Mouse (Mus musculus) forebrain, embryonic 13.5 days (tissue): Measurements from ENCODE around the gene S100a3. TPM values are rescaled to one million over a fixed set of nuclear protein-coding genes. Genes with fewer than 3 reads are reported as not detected.

ENCODE experiments used
- ATAC-seq: fragments of 200-750 bp; cut with Nextera tagmentation; 2 replicates; pipeline ENCODE4 v1.8.0; 2017
- H3K27ac ChIP-seq: fragments of 300-500 bp; sonication (generic); 2 replicates; pipeline ENCODE4 v1.5.1; 2015; ENCODE audit warnings: inconsistent platforms, mild to moderate bottlenecking, moderate library complexity
- H3K27me3 ChIP-seq: fragments of 300-500 bp; sonication (generic); 2 replicates; pipeline ENCODE4 v1.6.1; 2015; ENCODE audit warnings: mild to moderate bottlenecking, inconsistent platforms
- H3K36me3 ChIP-seq: fragments of 300-500 bp; sonication (generic); 2 replicates; pipeline ENCODE4 v1.6.1; 2015; ENCODE audit warnings: mild to moderate bottlenecking, inconsistent platforms; ENCODE audit not compliant: poor library complexity, severe bottlenecking
- H3K4me1 ChIP-seq: fragments of 300-500 bp; sonication (generic); 2 replicates; pipeline ENCODE4 v1.6.1; 2015; ENCODE audit warnings: inconsistent platforms
- H3K4me2 ChIP-seq: fragments of 300-500 bp; sonication (generic); 2 replicates; pipeline ENCODE4 v1.6.1; 2015; ENCODE audit warnings: inconsistent platforms, mild to moderate bottlenecking, moderate library complexity
- H3K4me3 ChIP-seq: fragments of 300-500 bp; sonication (generic); 2 replicates; pipeline ENCODE4 v1.5.1; 2015; ENCODE audit warnings: mild to moderate bottlenecking, inconsistent platforms
- H3K9ac ChIP-seq: fragments of 300-500 bp; sonication (generic); 2 replicates; pipeline ENCODE4 v1.6.1; 2015; ENCODE audit warnings: mild to moderate bottlenecking, inconsistent platforms
- H3K9me3 ChIP-seq: fragments of 300-500 bp; sonication (generic); replicated peaks from 2 replicates; pipeline ENCODE4 v1.6.1; 2016; ENCODE audit warnings: inconsistent platforms
- WGBS: fragments of 180-500 bp; shearing (Covaris S2); methylation state at CpG from one replicate; pipeline ENCODE4 v1.1.7; 2015; 5-methylcytosine and 5-hydroxymethylcytosine counted together
- polyA plus RNA-seq: library from polyadenylated mRNA; unstranded; fragments of >200 nt; fragmentation: Nextera tagmentation; extraction: Ambion mirVana; gene quantifications from 2 replicates; pipeline ENCODE4 v1.2.1, GENCODE M21; 2015

Gene S100a3
- polyA plus RNA-seq, 1 experiment from 2014 or later, result not detected

DNA sequence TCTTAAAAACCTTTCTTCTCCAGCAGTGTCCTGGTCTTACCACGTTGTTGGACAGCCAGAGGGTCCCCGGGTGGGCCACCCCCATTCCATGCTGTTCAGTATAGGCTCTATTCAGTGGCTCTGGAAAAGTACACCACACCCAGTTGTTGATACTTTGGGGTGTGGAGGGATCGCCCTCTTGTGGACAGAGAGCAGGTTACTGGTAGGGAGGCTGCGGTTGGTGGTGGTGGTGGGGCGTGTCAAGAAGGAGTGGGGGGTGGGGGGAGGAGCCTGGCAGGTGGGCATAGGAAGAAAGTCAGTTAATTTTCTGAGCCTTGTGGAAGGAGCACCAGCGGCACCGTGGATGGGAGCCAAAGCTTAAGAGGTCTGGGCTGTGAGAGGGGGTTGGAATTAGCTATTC, 55.0 kb downstream of the S100a3 start:
- H3K9ac ChIP-seq, result no peak overlapping the region
- no peak overlapping the region for H3K4me2 ChIP-seq

DNA sequence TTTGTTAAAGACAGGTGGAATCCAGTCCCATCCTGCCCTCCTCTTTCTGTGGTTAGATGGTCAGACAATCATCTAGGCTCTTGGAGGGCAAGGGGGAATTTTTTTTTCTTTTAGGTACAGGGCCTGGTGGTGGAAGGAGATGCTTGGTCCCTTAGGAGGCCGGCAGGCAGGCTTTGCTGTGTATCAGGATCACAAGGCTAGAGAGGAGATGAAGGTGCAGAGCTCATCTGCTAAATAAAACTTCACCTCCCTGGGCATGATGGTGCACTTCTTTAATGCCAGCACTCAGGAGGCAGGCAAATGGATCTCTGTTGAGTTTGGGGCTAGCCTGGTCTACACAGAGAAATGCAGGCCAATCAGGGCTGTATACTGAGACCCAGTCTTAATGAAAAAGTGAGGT, 55.5 kb downstream of the S100a3 start:
- WGBS, result 74% methylated on average over 1 of the region's 1 CpGs

More for the DNA sequence above, 55.0 kb downstream of the S100a3 start:
- no peaks in the 10 kb centered on the region for H3K36me3 ChIP-seq
- peak; percentile 72 for ATAC-seq
- H3K9me3 ChIP-seq, result no peaks in the 10 kb centered on the region
- 7% methylated on average over 7 of the region's 7 CpGs for WGBS
- no peak overlapping the region for H3K4me3 ChIP-seq
- H3K27me3 ChIP-seq, result 0 out of 2 replicates have a peak, but pooled peaks cover 7% of the 10 kb centered on the region
- H3K4me1 ChIP-seq, result peaks cover 6% of the 10 kb centered on the region; the same call in 1 of the 2 replicates
- no peak overlapping the region for H3K27ac ChIP-seq

DNA sequence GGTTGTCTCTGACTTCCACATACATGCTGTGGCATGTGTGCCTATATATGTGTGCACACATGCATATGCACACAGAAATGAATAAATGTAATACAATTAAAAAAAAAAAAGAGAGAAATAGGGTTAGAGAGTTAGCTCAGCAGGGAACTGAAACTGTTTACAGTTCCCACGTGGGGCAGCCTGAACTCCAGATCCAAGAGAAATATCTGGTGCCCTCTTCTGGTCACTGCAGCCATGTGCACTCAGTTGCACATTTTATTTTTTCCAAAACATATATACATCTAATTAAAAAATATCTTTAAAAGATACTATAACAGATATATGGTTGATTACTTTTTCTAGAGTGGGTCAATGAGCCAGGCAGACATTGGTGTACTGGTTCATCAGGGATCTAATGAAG, 57.2 kb downstream of the S100a3 start:
- H3K27ac ChIP-seq, result no peak overlapping the region
- ATAC-seq, result no peak
- 14% methylated on average over 1 of the region's 1 CpGs for WGBS
- H3K9me3 ChIP-seq, result no peaks in the 10 kb centered on the region
- H3K9ac ChIP-seq, result no peak overlapping the region
- H3K4me1 ChIP-seq, result peaks cover 6% of the 10 kb centered on the region; the same call in 1 of the 2 replicates
- H3K4me2 ChIP-seq, result no peak overlapping the region
- H3K4me3 ChIP-seq, result no peak overlapping the region
- 0 out of 2 replicates have a peak, but pooled peaks cover 7% of the 10 kb centered on the region for H3K27me3 ChIP-seq
- no peaks in the 10 kb centered on the region for H3K36me3 ChIP-seq

More for the DNA sequence above, 55.5 kb downstream of the S100a3 start:
- H3K36me3 ChIP-seq, result no peaks in the 10 kb centered on the region
- H3K27ac ChIP-seq, result no peak overlapping the region
- H3K9me3 ChIP-seq, result no peaks in the 10 kb centered on the region
- no peak overlapping the region for H3K9ac ChIP-seq
- H3K4me1 ChIP-seq, result peaks cover 6% of the 10 kb centered on the region; the same call in 1 of the 2 replicates
- H3K27me3 ChIP-seq, result 0 out of 2 replicates have a peak, but pooled peaks cover 7% of the 10 kb centered on the region
- no peak for ATAC-seq
- H3K4me2 ChIP-seq, result no peak overlapping the region
- H3K4me3 ChIP-seq, result no peak overlapping the region

DNA sequence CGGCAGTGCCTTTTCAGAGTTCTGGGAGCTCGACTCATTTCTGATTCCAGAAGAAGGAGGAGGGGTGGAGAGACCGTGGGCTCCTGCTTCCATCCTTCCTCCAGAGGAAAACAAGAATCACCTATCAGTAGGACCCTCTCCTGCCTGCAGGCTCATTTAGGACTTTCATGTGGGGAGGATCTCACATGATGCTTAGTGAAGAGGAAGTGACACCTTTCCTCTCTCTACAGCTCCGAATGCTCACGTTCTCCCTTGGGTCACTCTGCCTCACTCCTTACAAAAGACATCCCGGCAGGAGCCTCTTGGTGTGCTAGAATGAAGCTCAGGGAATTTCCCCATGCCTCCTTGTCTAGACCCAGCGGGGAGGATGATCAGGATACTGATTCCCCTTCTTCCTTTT, 61.2 kb downstream of the S100a3 start:
- H3K27ac ChIP-seq, result no peak overlapping the region
- 64% methylated on average over 7 of the region's 7 CpGs for WGBS
- ATAC-seq, result no peak
- no peak overlapping the region for H3K4me3 ChIP-seq
- no peak overlapping the region for H3K4me2 ChIP-seq
- no peaks in the 10 kb centered on the region for H3K9me3 ChIP-seq
- peaks cover 26% of the 10 kb centered on the region for H3K4me1 ChIP-seq
- H3K27me3 ChIP-seq, result no peaks in the 10 kb centered on the region
- H3K9ac ChIP-seq, result no peak overlapping the region
- H3K36me3 ChIP-seq, result no peaks in the 10 kb centered on the region

DNA sequence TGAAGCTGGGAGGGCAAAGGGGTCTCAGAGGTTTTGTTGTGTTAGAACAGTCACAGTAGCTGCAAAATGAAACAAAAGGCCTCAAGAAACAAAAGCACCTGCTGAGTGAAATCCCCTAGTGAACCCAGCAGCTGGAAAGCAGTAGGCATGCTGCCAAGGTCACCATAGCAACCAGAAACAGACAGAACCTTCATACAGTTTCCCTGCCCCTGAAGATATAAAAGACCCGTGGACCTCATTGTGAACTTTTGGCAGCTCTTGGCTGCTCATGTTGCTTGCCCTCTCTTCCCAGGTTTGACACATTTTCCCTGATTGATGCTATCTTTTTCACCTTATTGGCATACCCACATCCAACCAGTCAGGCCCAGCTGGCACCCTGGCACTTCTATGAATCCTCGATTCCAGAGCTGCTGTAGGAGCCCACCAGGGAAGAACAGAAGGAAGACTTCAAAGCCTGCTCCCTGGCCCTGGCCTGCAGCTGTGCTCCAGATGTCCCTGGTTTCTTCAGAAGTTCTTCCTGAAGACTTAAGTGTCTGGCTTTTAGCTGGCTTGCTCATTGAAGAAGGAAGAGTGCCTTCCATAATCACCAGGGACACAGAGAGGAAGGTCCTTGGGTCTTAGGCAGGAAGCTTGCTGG, 63.2 kb downstream of the S100a3 start:
- 5% methylated on average over 2 of the region's 2 CpGs for WGBS
- no peaks in the 10 kb centered on the region for H3K9me3 ChIP-seq
- ATAC-seq, result peak; percentile 71; the same call in 1 of the 2 replicates
- no peaks in the 10 kb centered on the region for H3K36me3 ChIP-seq
- H3K9ac ChIP-seq, result no peak overlapping the region
- 0 out of 2 replicates have a peak overlapping the region, but pooled peaks have one; percentile 7 for H3K4me2 ChIP-seq
- H3K27me3 ChIP-seq, result no peaks in the 10 kb centered on the region
- H3K4me3 ChIP-seq, result no peak overlapping the region
- peaks cover 26% of the 10 kb centered on the region for H3K4me1 ChIP-seq
- peak overlapping the region; percentile 54 for H3K27ac ChIP-seq

DNA sequence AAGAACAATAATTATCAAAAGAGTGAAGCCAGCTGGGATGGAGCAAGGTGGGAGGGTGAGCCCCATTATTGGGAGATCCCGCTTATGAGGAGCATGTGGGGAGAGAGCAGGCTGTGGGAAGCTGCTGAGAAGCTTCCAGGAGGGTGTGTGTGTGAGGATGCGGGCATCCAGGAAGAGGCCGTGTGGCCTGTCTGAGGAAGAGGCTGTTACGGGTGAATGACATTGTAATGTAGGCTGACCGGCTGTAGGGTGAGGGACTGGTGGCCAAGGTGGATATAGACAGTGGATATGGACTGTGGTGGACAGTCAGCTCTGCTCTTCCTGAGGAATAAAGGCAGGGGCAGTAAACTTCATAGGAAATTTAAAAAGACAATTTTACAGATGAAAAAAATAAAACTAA, 65.1 kb downstream of the S100a3 start:
- no peak overlapping the region for H3K4me2 ChIP-seq
- H3K36me3 ChIP-seq, result no peaks in the 10 kb centered on the region
- H3K9me3 ChIP-seq, result no peaks in the 10 kb centered on the region
- 73% methylated on average over 5 of the region's 5 CpGs for WGBS
- ATAC-seq, result 0 out of 2 replicates have a peak, but pooled peaks have one; percentile 23
- peaks cover 26% of the 10 kb centered on the region for H3K4me1 ChIP-seq
- H3K9ac ChIP-seq, result no peak overlapping the region
- H3K27ac ChIP-seq, result no peak overlapping the region
- no peaks in the 10 kb centered on the region for H3K27me3 ChIP-seq
- no peak overlapping the region for H3K4me3 ChIP-seq

DNA sequence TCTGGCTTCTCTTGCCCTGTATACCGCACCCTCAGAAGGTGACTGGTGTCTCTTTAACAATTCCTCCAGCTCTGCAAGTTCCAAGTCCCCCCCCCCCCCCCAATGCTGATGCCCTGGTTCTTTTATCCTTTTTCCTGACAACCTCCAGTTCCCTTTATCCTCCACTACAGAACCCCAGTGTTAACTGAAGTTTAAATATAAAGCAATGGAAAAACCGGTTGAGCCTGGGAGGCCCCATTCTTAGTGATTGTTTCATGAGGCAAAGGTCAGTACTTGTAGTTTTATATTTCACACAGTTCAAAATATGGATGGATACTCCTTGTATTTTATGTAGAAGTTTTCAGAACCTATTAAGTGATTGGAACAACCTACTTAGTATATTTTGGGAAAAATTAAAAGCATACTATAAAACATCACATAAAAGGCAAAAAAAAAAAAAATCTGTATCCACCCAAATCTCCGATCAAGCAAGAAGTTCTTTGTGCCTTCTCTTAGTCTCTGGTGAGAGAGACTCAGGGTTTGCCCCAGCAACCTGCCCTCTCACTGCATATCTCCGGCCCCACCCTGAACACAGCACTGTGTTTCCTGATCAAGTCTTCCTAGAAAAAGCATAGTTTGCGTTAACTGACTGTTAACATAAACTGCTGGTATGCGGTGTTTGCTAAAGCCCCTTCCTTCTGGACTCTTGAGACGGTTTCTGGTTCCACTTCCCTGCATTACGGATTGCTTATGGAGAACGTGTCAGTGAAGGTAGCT, 66.1 kb downstream of the S100a3 start:
- H3K4me3 ChIP-seq, result no peak overlapping the region
- peaks cover 26% of the 10 kb centered on the region for H3K4me1 ChIP-seq
- no peaks in the 10 kb centered on the region for H3K9me3 ChIP-seq
- H3K9ac ChIP-seq, result no peak overlapping the region
- H3K27ac ChIP-seq, result no peak overlapping the region
- 82% methylated on average over 9 of the region's 9 CpGs for WGBS
- no peaks in the 10 kb centered on the region for H3K27me3 ChIP-seq
- no peak for ATAC-seq
- H3K36me3 ChIP-seq, result no peaks in the 10 kb centered on the region
- no peak overlapping the region for H3K4me2 ChIP-seq

DNA sequence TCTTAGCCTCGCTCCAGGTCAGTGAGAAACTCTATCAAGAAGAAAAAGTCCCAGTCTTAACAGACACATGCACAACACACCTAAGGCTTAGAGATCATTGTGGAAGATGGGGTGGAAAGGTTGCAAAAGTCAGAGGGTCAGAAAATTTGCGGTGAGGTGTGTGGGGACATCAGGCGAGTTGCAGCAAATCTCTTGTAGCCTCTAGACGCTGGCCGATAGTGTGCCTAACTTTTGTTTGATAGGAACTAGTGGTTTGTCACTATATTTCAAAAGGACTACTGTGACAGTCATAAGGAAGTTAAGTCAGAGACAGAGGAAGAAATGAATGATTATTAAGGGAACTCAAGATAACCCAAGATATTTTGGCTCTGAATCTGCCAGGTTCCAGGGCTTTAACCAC, 67.0 kb downstream of the S100a3 start:
- Histone ChIP-seq H3K27me3 (no peaks in the 10 kb centered on the region), H3K4me2 (no peak overlapping the region), H3K36me3 (no peaks in the 10 kb centered on the region), H3K4me3 (no peak overlapping the region), H3K9me3 (no peaks in the 10 kb centered on the region), H3K27ac (no peak overlapping the region), H3K9ac (no peak overlapping the region), H3K4me1 (peaks cover 26% of the 10 kb centered on the region)
- WGBS, result 94% methylated on average over 5 of the region's 5 CpGs
- ATAC-seq, result no peak

DNA sequence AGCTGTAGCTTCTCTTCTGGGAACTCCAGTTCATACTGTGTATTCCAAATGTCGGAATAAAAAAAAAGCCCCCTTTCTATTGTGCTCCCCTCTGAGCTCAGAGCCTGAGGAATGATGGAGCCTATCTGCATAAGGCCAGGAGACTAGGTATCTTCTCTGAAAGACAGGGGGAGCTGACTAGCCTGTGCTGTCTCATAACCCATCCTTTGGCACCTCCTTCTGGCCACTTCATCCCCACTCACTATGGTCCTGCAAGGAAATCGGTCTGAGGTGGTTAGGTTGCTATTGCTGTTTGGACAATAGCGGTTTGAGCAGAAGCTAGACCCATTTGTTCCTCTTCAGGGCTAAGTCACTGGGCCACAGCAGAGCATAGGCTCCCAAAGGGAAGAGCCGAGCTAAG, 67.4 kb downstream of the S100a3 start:
- 69% methylated on average over 4 of the region's 4 CpGs for WGBS
- ATAC-seq, result no peak
- H3K9ac ChIP-seq, result no peak overlapping the region
- no peak overlapping the region for H3K4me2 ChIP-seq
- H3K4me1 ChIP-seq, result peaks cover 24% of the 10 kb centered on the region
- H3K9me3 ChIP-seq, result no peaks in the 10 kb centered on the region
- H3K4me3 ChIP-seq, result no peak overlapping the region
- no peak overlapping the region for H3K27ac ChIP-seq
- no peaks in the 10 kb centered on the region for H3K36me3 ChIP-seq
- no peaks in the 10 kb centered on the region for H3K27me3 ChIP-seq

DNA sequence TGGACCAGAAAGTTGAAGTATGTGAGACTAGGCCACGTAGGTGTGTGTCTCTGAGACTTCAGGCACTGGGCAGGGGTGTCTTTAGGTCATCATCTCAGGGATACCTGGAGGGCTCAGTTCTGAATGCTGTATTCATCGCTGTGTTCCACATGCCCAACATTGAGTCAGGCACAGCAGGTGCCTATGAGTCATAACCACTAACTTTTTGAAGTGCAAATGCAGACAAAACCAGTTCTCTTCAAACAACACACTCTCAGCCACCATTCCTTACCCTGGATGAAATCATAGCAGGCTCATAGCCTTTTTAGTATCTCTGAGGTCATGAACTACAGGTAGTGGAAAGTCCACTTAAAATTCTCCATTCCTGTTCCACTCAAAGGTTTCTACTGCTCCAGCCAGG, 68.9 kb downstream of the S100a3 start:
- no peaks in the 10 kb centered on the region for H3K27me3 ChIP-seq
- no peaks in the 10 kb centered on the region for H3K36me3 ChIP-seq
- H3K9me3 ChIP-seq, result no peaks in the 10 kb centered on the region
- WGBS, result 79% methylated on average over 2 of the region's 2 CpGs
- H3K4me2 ChIP-seq, result no peak overlapping the region
- no peak overlapping the region for H3K27ac ChIP-seq
- ATAC-seq, result no peak
- H3K9ac ChIP-seq, result no peak overlapping the region
- no peak overlapping the region for H3K4me3 ChIP-seq
- H3K4me1 ChIP-seq, result peaks cover 9% of the 10 kb centered on the region

DNA sequence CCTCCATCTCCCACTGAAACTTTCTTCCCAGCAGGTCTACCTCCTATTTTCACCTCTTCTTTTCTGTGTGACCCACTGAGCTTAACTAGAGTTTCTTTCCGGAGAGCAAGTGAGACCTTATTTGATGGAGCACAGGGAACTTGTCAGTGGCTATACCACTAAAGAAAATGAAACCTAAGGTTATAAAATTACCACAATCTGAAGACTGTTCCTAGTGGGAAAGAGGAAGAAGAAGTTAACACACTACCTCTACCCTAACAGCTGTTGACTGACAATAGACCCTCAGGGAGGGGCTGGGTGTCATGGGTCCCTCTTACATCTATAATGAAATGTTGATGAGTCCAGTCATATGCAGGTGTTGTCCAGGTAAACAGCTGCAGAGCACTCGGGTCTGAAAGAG, 71.6 kb downstream of the S100a3 start:
- Histone ChIP-seq H3K9ac (no peak overlapping the region), H3K9me3 (no peaks in the 10 kb centered on the region), H3K27ac (no peak overlapping the region), H3K36me3 (no peaks in the 10 kb centered on the region), H3K27me3 (no peaks in the 10 kb centered on the region), H3K4me2 (no peak overlapping the region), H3K4me1 (no peaks in the 10 kb centered on the region), H3K4me3 (no peak overlapping the region)
- WGBS, result 77% methylated on average over 2 of the region's 2 CpGs
- no peak for ATAC-seq

DNA sequence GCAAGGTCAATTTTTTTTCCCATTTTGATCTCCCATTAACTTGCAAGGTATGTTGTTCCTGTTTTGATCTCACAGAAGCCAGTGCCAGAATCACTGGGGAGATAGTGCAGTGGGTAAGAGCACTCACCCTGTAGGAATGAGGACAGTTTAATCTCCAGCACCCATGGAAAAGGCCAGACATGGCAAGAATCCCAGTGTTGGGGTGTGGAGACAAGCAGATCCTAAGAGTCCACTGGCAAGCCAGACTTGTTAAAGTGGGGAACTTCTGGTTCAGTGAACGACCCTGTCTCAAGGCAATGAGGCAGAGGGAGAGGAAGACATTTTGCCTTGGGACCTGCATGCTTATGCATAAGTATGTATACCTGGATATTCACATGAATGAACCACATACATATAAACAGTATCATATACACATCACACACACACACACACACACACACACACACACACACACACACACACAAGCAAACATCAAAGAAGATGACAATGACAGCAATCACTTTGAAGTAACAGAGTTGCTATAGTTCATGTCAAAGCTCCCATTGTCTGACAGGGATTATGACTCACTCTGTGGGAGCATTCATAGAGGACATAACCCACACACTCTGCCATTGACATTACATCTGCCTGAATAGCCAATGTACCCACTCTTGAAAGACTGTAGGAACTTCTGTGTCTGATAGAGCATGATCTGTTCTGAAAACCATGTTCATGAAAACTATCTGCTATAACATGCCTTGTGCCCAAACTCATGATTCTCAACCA, 78.3 kb downstream of the S100a3 start:
- no peak overlapping the region for H3K27ac ChIP-seq
- no peaks in the 10 kb centered on the region for H3K4me1 ChIP-seq
- H3K9me3 ChIP-seq, result no peaks in the 10 kb centered on the region
- H3K4me2 ChIP-seq, result no peak overlapping the region
- no peak overlapping the region for H3K4me3 ChIP-seq
- WGBS, result 59% methylated on average over 1 of the region's 1 CpGs
- H3K9ac ChIP-seq, result no peak overlapping the region
- no peak for ATAC-seq
- no peaks in the 10 kb centered on the region for H3K36me3 ChIP-seq
- H3K27me3 ChIP-seq, result no peaks in the 10 kb centered on the region
